Mouse (Mus musculus) induced T-regulatory cell, adult 2 months (primary cell): ENCODE measurements at regions not wholly inside any gene's neighbourhood (a gene's known extent, or its start where the extent isn't known, plus 50 kb on each side); places are given as distances from the start of the nearest gene placed in this dataset.

Source experiments
- DNase-seq: peaks from one replicate; pipeline ENCODE4 v3.0.0-alpha.2; 2012; ENCODE audit warnings: low read depth

DNA sequence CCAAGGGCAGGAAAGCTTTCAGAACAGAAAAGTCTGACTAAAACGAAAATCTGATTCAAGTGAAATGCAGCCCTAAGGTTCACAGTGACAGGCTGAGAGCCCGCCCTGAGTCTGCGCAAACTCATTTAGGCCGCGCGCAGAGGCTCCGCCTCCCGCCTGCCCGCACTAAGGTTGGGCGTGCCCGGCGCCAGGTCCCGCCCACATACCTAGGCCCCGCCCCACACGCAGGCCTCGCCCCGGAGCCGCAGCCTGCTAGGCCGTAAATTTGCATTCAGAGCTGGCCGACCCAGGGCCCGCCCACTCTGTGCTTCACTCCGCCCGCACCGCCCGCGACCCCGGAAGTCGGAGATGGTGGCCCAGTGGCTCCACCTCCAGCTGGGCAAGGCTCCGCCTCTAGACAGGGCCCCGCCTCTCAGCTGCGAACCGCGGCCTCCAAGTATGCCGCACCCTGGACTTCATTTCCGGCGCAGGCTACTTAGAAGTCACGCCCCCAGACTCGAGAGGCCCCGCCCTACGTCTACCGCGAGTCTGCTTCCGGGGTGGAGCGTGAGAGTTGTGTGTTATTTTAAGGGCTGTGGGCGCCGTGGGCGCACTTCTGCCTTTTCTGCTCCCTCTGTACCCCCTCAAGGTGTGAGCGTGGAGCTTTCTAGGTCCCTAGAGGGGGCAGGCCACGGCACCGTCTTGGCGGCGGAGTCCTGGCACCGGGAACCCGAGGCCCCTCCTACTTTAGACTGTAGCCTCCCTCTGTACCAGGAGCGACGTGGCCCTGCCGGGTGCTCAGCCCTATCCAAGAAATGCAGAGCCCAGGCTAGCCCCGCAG is 52.3 kb upstream of the Wnt7b start:
- peak; percentile 99 for DNase-seq

DNA sequence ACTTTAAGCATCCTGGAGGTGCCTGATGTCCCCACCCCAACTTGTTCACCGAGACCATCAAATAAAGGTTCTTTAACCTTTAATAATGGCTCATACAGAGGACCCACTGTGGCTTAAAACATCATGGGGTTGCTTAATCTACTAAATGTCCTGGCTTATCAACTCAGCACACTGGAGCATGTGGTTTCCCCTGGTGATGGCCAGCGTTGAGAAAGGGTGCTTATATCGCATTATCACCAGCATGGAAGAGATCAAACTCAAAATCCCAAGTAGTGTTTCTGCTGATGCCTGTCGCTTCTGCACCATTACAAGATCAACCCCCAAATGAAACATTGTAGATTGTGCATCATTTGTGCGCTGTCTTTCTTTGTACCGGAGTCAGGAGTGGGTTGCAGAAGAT is 53.2 kb upstream of the Wnt7b start:
- DNase-seq = no peak

DNA sequence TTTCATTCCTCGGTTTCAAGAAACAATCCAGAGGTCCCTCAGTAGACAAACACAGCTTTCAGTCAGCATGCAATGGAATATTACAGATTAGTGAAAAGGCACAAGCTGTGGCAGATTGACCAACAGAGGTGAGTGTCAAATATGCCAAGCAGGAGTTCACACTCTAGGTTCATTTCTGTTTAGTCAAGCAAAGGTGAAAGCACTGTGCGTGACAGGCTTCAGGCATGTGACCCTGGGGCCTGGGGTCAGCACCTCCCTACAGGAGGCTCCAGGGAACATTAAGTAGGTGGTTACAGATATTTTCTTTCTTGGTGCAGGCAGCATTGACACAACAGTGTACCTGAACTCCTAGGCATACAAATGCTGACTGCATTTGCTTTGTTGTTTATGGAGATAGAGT is 57.3 kb upstream of the Wnt7b start:
- DNase-seq = no peak

DNA sequence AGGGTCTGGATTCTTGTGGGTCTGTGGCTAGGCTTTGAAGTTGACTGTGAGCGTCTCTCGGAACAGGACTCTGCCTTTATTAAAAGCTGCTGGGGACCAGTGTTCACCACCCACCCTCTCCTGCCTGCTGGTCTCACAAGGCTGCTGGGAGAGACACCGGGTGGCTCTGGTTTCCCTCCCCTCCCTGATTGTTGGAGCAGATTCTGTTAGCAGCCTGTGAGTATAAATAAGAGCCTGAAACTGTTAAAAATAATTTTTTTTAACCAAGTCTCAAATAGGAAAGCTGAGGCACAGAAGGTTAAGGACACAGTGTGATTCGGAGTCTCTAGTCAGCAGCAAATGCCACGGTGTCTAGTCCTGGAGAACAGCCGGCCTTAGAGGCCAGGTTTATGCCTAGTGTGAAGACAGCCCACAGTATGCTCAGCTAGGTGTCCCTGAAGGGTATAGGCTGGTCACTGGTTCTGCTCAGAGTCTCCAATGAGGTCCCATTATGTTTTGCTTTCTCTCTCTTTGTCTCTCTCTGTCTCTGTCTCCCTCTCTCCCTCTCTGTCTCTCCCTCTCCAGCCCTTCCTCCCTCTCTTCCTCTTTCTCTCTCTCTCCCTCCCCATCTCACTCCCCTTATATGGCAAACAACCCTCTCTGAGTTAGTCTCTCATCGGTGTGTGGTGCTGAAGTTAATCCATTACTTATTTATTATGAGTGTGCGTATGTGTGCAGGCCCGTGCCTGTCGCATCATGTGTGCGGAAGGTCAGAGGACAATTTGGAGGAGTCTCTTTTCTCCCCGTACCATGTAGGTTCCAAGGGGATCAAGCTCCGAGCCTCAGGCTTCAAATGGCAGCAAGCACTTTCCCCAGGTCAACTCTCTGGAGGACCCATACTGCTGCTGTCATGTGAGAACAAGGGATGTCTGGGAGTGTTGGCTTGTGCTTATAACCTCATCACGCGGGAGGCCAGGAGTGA is 59.1 kb upstream of the Wnt7b start:
- no peak for DNase-seq

DNA sequence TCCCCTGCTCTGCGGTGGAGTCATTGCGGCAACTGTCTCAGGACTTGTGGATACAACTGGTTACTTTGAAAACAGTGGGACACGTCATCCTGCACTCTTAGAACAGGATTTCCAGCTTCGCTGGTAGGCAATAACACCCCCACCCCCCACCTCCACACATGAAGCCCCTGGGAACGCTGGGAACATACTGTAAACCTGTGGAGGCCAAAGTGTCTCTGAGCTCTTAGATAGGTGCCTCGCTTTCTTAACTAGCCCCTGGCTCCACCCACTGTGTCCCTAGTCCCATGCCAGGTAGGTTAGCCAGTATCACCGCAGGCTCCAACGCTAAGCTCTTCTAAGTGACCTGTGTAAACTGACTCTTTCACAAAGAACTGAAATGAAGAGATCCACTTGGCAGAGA is 63.1 kb upstream of the Wnt7b start:
- no peak for DNase-seq

DNA sequence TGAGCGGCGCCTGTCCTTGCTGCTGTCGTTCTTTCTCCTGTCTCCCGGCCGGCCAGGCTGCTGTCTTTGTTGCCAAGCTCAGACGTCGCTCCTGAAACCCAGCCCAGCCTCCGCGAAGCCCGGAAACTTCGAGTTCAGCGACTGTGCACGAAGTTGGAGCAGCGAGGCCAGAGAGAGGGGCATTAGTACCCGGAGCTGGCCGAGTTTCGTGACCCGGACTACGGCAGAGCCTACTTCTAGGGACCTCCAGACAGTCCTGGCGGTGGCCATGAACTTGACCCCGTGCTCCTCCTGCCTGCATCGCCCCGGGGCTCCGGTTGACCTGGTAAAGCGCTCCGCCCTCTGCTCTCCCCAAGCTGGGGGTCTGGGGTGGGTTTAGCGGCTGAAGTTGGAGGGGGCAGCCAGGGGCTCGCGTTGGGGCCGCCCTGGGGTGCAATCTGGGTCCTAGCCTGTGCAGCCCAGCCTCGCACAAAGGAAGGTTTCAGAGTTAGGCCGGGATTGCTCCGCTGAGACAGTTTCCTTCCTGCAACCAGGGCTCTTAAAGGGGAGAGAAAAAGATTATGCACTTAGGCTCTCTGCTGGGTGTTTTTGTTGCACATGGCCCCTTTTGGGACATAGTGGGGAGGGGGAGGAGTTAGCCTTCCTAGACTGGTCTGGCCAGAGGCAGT is 63.8 kb upstream of the Wnt7b start:
- DNase-seq = peak; percentile 69

DNA sequence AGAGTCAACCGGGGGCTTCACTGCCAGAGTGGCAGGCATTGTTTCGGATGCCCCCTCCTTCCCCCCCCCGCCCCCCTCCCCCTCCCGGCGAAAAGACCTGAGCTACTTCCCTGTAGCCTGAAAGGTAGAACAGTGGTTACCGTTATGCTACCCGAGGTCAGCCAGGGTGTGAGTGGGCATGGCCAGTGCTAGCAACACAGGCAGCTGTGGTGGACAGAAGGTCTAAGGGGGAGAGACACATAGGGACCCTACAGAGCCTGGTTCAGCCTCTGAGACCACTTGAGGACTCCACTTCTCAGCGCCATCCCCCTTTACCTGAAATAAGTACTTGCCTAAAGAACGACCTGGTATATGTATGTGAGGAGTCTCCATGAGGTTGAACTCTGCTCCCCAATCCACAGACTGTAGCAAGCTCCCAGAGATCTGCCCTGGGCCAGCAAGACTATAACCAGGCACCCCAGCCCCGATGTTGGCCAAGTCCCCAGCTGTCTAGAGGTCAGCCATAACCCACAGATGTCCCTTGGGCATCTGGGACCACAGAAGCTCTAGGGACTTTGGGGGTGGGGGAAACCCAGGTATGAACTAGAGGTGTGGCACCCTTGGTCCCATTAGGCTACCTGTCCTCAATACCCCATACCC is 64.5 kb upstream of the Wnt7b start:
- DNase-seq = no peak

DNA sequence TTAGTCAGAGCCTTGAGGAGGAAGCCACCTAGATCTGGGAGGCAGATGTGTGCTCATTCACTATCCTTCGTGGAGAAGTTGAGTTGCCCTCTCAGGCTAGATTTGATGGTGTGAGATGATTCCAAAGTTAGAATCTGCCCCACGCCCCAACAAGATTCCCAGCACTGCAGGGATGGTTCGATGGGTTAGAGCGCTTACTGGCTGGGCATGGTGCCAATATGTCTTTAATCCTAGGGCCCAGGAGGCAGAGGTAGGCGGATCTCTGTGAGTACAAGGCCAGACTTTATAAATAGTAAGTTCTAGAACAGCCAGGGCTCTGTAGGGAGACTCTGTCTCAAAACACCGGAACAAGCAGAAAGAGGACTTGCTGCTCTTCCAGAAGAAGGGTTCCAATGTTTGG is 65.3 kb upstream of the Wnt7b start:
- no peak for DNase-seq

DNA sequence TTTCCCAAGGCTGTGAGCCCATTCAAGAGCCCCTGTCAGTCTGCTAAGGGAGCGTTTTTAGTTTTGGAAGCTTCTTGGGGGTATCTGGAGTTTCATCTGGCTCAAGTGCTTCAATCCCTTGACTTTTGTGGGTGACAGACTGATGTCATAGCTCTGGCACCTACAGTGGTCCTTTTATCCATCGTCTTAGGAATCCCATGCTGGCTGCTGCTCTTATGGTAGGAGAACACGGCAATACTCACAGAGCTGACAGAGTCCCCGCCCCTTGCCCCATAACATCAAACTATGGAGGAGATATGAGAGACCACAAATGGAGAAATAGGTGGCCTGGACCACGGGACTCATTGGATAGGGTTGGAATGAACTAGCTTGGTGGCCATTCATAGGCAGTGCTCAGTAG is 68.0 kb upstream of the Wnt7b start:
- DNase-seq = no peak

DNA sequence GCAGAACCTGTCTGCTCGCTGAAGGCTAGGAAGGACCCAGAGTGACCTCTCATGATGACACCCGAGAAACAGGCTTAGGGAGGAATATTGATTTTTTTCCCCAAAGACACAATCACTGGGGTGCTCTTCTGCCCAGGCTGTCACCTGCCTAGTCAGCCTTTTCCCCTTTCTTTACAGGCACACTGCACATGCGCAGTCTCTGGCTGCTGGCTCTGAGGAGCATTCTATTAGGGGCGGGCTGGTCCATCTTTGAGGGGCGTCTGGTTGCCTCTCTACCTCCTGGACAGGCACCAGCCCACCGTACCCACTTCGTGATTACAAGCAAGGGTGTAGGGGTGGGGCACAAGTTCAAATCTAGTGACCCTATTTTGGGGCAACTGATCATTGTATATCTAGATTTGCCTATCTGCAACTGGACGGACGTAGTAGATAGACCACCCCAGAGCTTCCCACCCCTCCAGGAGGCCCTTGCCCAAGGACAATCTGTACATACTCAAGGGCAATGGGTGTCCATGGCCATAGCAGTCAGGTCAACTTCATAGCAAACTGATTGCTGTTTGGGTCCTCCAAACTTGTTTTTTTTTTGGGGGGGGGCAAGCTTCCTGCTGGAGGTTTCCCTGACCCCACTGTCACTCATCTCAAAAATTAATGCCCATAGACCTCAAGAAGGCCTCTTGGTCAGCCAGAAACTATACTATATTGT is 69.6 kb upstream of the Wnt7b start:
- no peak for DNase-seq

DNA sequence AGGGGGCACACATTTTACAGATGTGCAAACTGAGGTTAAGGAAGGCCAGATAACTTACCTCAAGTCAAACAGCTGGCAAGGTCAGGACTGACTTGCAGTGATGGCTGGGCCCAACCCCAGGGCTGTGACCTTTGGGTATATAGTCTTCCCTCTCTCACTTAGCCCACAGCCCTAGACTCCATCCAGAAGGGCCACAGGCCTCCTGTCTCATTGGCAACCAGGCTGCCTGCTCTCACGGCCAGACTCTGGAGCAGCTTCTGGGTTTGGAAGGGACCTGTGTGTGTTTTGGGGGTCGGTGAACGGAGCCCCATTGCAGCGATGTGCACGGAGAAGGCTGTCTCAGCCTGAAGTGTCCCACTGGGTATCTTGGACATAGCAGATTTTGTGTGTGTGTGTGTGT is 70.2 kb upstream of the Wnt7b start:
- DNase-seq = no peak

DNA sequence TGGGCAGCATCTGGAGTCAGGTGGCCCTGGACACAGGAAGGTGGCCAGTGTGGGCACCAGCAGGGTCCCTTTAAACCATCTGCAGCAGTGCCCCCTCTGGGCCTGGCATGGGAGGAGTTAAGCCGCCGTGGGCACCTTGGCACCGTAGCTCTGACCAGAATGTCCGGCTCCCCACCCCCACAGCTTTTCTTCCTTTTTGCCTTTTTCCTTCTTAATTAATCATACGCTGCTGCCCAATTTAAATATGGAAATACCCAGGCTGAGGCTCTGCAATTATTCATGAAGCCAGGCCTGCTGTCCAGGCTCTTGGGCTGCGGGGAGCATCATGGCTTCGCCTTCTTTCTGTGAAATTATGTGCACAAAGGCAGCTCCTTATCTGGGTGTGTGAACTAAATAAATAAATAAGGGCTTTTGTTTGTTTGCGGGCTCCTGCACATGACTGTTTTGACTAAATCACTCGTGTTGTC is 70.6 kb upstream of the Wnt7b start:
- DNase-seq = no peak

DNA sequence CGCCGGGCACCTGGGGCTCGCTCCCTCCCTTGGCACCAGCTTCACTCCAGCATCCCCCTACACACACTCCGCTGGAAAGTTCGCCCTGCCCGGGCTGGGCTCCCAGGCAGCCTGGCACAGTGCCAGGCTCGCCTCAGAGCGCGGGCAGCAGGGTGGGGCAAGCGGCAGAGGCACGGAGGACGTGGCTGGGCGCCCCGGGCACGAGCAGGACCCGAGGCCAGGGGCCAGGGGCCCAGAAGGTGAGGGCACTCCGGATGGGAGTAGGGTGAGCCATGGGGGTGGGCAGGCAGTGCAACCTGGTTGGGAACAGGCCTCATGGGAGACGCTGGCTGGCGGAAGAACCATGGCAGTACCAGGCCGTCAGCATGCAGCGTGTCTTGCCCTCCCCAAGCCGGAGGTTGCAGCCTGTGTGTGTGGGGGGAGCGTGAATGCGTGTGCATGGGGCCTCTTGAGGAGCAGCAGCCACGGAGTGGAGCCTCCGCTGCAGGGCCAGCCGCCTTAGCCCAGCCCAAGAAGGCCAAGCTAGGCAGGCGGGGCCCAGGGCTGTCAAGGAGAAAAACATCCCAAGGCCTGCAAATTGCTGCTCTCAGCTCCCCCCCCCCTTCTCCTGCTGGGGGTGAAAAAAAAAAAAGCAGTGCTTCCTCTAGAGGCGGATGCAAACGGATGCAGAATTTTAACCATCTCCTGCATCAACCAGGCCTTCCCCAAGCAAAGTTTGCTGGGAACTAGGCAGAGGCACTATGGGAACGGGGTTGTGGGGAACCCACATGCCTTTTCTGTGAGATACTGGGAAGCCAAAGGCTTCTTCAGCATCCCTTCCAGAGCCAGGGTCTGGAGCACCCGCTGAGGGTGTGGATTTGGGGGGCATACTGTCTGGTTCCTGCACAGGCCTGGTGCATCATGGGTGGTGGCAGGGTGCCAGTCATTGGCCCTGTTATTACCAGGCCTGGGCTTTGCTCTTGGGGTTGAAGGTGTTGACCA is 71.4 kb upstream of the Wnt7b start:
- peak; percentile 78 for DNase-seq

DNA sequence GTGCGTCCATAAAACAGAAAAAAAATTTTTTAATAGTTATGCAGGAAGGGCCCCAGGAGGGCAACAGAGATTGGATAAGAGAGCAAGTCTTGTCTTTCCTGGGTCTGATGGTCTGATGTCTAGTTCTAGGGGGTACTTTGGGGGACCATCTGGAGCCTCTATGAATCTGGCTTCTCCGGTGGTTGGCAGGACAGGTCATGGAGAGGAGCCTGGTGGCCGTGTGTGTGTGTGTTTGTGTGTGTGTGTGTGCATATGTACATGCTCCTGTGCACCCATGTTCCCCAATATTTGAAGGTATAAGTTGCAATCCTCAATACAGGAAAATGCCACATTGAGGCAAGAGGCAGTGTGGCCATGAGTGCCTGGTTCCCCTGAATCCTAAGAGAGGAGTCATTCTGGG is 72.5 kb upstream of the Wnt7b start:
- DNase-seq = no peak

DNA sequence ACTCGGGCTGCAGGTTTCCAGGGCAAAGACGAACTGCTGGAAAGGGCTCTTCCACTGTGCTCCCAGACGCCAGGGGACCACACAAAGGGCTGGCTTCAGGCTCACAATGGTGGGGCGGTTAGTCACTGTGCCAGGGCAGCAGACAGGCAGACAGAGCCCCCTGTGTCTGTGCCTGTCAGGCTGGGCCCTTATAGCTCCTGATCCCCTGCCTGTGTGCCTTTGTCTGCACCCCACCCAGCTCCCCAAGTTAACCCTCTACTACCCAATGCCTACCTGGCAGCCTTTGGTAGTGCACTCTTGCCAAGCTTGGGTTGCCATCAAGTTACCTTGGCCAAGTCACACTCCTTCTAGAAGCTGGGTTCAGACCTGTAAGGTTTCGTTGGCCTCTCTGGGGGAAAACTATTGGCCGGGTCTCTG is 73.5 kb upstream of the Wnt7b start:
- DNase-seq = no peak

DNA sequence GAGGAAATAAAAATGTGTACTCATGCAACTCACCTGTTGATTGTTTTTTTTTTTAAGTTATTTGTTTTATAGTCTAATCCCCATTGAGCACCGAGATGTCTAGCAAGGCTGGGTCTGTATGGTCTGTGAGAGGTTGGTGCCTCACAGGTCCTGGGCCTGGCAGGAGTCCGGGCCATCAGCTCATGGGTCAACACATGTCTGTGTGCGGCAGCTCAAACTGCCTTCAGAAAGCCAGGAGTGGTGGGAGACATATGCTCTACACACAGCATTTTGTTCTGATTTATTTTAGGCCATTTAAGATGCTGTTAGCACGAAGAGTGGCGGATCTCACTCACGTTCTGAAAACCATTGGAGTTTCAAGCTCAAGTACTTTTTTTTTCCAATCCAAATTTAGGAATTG is 74.6 kb upstream of the Wnt7b start:
- no peak for DNase-seq

DNA sequence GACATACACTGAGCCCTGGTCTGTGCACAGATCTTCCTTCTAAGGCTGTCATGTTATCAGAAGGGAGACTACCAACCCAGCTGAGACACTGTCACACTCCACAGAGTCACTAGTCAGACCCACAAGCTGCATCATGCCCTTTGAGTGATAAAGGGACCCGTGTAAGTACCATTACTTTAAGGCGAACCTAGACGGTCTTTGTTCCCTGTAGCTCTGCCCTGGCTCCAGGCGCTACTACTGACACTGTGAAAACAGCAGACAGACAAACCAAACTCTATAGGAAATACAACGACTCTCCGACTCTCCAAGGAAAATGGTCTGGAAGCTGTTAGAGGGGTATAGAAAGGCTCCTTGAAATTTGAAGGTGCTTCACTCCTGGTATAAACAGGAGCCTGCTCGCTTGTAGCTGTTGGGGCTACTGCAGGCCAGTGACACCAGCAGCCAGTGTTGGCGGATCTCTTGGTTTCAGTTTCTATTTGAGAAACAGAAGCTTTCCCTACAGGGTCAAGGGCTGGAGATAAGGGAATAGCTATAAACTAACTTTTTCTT is 75.2 kb upstream of the Wnt7b start:
- peak; percentile 69 for DNase-seq

DNA sequence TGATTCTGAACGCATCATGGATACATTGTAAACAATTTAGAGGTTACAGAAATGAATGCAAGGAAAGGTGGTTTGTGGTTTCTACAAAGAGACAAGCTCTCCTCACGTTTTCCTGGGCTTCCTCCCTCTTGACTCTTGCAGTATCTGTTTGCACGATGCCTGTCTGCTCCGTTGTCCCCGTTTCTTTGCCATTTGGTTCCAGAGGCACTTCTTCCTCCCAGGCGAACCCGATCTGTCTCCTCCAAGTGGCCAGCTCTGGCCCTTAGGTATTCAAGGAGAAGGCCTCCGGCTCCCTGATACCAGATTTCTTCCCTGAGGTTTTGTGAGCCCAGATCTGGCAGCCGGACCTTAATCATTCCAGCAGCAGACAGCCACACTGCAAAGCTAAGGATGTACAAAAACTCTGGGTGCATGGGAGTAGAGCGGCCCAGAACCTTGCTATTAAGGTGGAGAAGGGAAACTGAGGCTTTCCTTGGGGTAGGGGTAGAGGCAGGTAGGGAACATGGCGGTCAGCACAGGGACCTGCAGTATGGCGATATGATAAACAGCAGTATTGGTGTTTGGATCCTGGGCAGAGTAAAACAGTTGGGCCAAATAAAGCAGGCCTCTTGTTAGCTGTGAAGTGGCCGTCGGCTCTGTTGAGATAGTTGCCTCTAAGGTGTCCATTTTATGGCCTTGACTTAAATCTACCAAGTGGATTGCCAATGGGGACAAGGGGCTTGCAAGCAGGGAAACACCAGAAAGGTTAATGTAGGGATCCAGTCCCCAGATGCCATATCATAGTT is 76.0 kb upstream of the Wnt7b start:
- DNase-seq = no peak
